In genomic region chr4:132741491-132741890, GRCm38 (mm10) we compare ENCODE assay signal across 26 mouse cellular contexts.
"Had no signal": no experiment of that assay in that cellular context is flagged by ENCODE, and none has a peak within 500 bp of the region (broad histone marks: within the 10 kb centered on the region; RNA-seq: fewer than 3 reads in every experiment).

No protein-coding gene starts in this region.

- H3K27me3 ChIP-seq: heart, embryonic 12.5 days; hindbrain, embryonic 12.5 days; kidney, embryonic 15.5 days; limb, embryonic 12.5 days had no signal

- H3K9ac ChIP-seq: heart, embryonic 12.5 days; hindbrain, embryonic 12.5 days; hindbrain, embryonic 14.5 days; kidney, embryonic 15.5 days; limb, embryonic 12.5 days had no signal

- ATAC-seq: hindbrain, embryonic 16.5 days; intestine, embryonic 16.5 days had no signal

- H3K27ac ChIP-seq: gastrocnemius, adult 2 months; heart, embryonic 10.5 days; hindbrain, embryonic 10.5 days; hindbrain, embryonic 12.5 days; hindbrain, embryonic 14.5 days; kidney, embryonic 15.5 days; kidney, postnatal 0 days; limb, embryonic 10.5 days; limb, embryonic 12.5 days had no signal

- H3K4me2 ChIP-seq: heart, embryonic 12.5 days; hindbrain, embryonic 12.5 days; hindbrain, embryonic 14.5 days; kidney, embryonic 15.5 days; limb, embryonic 12.5 days; liver, embryonic 11.5 days had no signal

- DNase-seq: gastrocnemius, adult 2 months; gastrocnemius, postnatal 10 days; gastrocnemius, postnatal 25 days; heart, adult 18-20 months; heart, postnatal 10 days; heart, postnatal 4 days; kidney, adult 11 months; kidney, adult 2 months; kidney, adult 9 months; kidney, postnatal 14 days; kidney, postnatal 36 days; layer of hippocampus, adult 9-11 months; layer of hippocampus, postnatal 36 days; liver had no signal

- H3K9me3 ChIP-seq: heart, embryonic 10.5 days; heart, embryonic 12.5 days; hindbrain, embryonic 10.5 days; hindbrain, embryonic 12.5 days; kidney, embryonic 15.5 days; limb, embryonic 10.5 days; limb, embryonic 12.5 days had no signal

- H3K36me3 ChIP-seq: heart, embryonic 10.5 days; heart, embryonic 12.5 days; hindbrain, embryonic 10.5 days; hindbrain, embryonic 12.5 days; kidney, embryonic 15.5 days; limb, embryonic 10.5 days; limb, embryonic 12.5 days had no signal

- H3K4me3 ChIP-seq: gastrocnemius, adult 2 months; heart, embryonic 10.5 days; heart, embryonic 12.5 days; hindbrain, embryonic 10.5 days; hindbrain, embryonic 12.5 days; kidney, embryonic 15.5 days; limb, embryonic 10.5 days; limb, embryonic 12.5 days had no signal

- H3K4me1 ChIP-seq: hindbrain, embryonic 10.5 days; hindbrain, embryonic 12.5 days; limb, embryonic 12.5 days had no signal
